Mouse (Mus musculus): ENCODE data around the gene Smco4. TPM values are rescaled to one million over a fixed set of nuclear protein-coding genes. Genes with fewer than 3 reads are reported as not detected.

Smco4 gene
- polyA plus RNA-seq, 1 experiment: 47.2 TPM

DNA sequence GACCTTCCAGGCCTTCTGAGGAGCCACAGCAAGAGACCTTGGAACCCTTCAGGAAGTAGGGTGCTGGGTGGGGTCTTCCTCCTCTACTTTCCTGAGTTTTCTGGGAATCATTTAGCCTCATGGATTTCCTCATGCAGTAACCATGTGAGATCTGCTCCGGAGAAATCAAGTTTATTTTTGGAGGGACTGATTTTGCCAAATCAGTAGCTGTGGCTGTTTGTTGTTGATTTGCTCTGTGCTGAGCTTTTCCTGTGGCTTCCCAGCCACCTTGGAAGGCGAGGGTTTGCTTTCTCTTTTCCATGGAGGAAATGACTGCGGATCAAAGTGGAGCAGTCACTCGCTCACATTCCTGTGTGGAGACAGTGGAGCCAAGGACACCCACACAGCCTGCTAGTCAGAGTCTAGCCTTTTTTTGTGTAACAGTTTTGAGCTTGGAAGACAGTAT lies 14.2 kb downstream of the Smco4 start:
- TF ChIP-seq CTCF (IDR thresholded peaks at IDR 0.05; ENCODE audit: control insufficient read depth, insufficient read depth, insufficient replicate concordance, low read depth, low read length): no peak
- TF ChIP-seq POLR2A (IDR thresholded peaks at IDR 0.05; ENCODE audit: control insufficient read depth, low read depth, low read length): no peak
- Histone ChIP-seq H3K36me3 (ENCODE audit: control insufficient read depth, insufficient read depth, low read length) (no peaks in the 10 kb centered on the region), H3K27me3 (ENCODE audit: control insufficient read depth, insufficient read depth, low read length) (no peaks in the 10 kb centered on the region), H3K4me1 (ENCODE audit: control insufficient read depth, insufficient read depth, low read length) (no peaks in the 10 kb centered on the region; the same call in 1 of the 2 replicates), H3K27ac (ENCODE audit: control insufficient read depth, insufficient read depth, low read depth, low read length) (no peak overlapping the region), H3K4me3 (ENCODE audit: control insufficient read depth, low read depth, low read length) (no peak overlapping the region)

DNA sequence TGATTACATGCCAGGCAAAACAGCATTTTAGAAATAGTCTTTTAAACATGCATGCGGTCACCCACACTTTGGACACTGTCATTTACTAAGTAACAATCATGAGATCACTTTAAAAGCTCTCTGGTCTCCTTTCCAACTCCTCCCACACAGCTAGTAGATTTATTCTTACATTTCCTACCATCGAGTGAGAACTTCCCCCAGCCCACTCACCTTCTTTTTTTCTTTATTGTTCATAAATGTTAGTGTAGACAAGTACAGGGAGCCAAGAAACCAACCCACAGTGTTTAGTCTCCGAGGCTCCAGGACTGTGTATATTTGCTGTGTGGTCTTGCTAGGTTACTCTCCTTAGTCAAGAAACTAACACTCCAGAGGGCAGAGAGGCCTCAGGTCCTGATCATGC lies 16.1 kb downstream of the Smco4 start:
- no peak for TF ChIP-seq CTCF (IDR thresholded peaks at IDR 0.05; ENCODE audit: control insufficient read depth, insufficient read depth, insufficient replicate concordance, low read depth, low read length)
- TF ChIP-seq POLR2A (IDR thresholded peaks at IDR 0.05; ENCODE audit: control insufficient read depth, low read depth, low read length): no peak
- Histone ChIP-seq H3K4me3 (ENCODE audit: control insufficient read depth, low read depth, low read length) (no peak overlapping the region), H3K27ac (ENCODE audit: control insufficient read depth, insufficient read depth, low read depth, low read length) (no peak overlapping the region), H3K4me1 (ENCODE audit: control insufficient read depth, insufficient read depth, low read length) (no peaks in the 10 kb centered on the region; the same call in 1 of the 2 replicates), H3K36me3 (ENCODE audit: control insufficient read depth, insufficient read depth, low read length) (no peaks in the 10 kb centered on the region), H3K27me3 (ENCODE audit: control insufficient read depth, insufficient read depth, low read length) (no peaks in the 10 kb centered on the region)

DNA sequence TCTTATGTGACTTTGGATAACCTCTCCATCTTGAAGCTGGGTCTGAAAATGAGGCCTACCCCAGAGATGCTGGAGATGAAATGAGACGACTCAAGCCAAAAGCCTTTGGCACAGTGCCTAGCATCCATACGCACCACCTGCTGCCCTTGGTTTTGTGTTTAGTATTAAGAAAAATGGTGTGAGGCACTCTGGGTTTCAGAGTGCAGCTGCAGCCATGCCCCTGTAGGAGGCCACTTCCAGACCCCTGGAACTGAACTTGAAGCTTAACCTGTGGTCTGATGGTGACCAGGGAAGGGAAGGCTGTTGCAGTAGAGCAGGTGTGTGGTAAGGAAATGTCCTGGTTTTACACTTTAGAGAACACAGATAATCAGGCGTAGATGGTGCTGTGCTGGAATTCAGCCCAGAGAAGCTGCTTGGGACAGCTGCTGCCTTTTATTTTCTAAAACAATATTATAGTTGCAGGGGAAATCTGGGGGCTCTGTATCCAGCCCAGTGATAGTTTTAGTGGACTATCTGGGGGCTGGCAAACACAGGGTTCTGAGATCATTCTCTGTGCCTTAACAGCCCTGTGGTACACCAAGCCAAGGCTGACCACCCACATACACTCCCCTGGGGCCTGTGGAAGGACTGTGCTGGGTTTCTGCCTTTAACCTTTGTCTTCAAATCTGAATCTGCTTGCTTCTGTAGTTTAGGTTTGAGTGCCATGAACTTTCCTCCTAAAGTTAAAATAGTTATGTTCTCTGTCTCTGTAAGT lies 17.5 kb downstream of the Smco4 start:
- no peaks in the 10 kb centered on the region; the same call in 1 of the 2 replicates for H3K4me1 ChIP-seq (ENCODE audit: control insufficient read depth, insufficient read depth, low read length)
- no peak for TF ChIP-seq CTCF (IDR thresholded peaks at IDR 0.05; ENCODE audit: control insufficient read depth, insufficient read depth, insufficient replicate concordance, low read depth, low read length)
- no peak for TF ChIP-seq POLR2A (IDR thresholded peaks at IDR 0.05; ENCODE audit: control insufficient read depth, low read depth, low read length)
- no peak overlapping the region for H3K27ac ChIP-seq (ENCODE audit: control insufficient read depth, insufficient read depth, low read depth, low read length)

DNA sequence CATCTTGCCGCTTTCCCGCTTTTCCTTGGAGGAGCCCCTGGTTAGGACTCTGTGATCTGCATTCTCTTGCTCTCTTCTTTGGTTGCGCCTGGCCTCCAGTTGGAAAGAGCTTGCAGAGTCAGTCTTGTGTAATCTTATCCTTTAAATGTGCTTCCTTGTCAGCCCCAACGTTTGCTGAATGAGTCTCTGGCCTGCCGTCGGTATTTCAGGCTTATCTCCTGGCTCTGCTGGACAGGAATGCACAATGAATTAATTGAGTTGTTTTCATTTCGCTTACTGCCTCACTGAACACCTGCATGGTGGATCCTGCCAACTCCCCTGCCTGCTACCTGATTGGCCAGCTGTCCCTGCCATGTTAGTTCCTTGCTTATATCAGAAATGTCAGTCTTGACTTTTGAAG lies 19.7 kb downstream of the Smco4 start:
- H3K27me3 ChIP-seq (ENCODE audit: control insufficient read depth, insufficient read depth, low read length): no peaks in the 10 kb centered on the region
- H3K4me1 ChIP-seq (ENCODE audit: control insufficient read depth, insufficient read depth, low read length): no peaks in the 10 kb centered on the region; the same call in 1 of the 2 replicates
- TF ChIP-seq CTCF (IDR thresholded peaks at IDR 0.05; ENCODE audit: control insufficient read depth, insufficient read depth, insufficient replicate concordance, low read depth, low read length) (no peak), POLR2A (IDR thresholded peaks at IDR 0.05; ENCODE audit: control insufficient read depth, low read depth, low read length) (no peak)
- no peaks in the 10 kb centered on the region for H3K36me3 ChIP-seq (ENCODE audit: control insufficient read depth, insufficient read depth, low read length)
- no peak overlapping the region for H3K4me3 ChIP-seq (ENCODE audit: control insufficient read depth, low read depth, low read length)
- H3K27ac ChIP-seq (ENCODE audit: control insufficient read depth, insufficient read depth, low read depth, low read length): no peak overlapping the region

More for the DNA sequence above, 17.5 kb downstream of the Smco4 start:
- H3K4me3 ChIP-seq (ENCODE audit: control insufficient read depth, low read depth, low read length): no peak overlapping the region
- H3K27me3 ChIP-seq (ENCODE audit: control insufficient read depth, insufficient read depth, low read length): no peaks in the 10 kb centered on the region
- no peaks in the 10 kb centered on the region for H3K36me3 ChIP-seq (ENCODE audit: control insufficient read depth, insufficient read depth, low read length)

DNA sequence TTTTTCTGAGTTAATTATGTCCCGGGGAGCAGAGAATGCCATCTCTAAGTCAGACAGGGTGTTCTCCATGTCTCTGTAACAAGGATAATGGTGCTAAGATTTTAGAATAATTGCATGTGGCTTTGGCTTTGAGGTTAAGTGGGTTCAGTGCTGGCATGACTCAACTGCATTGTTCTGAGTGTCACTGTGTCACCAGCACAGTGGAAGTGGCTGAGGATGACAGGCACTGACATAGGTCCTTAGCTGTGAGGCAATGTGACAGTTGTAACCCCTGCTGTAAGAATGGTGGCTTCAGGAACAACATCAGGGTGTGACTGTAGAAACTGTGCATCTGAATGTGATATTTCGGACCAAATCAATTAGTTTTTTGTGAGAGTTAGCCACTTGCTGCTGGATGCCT lies 22.8 kb downstream of the Smco4 start:
- Histone ChIP-seq H3K27ac (ENCODE audit: control insufficient read depth, insufficient read depth, low read depth, low read length) (no peak overlapping the region), H3K4me3 (ENCODE audit: control insufficient read depth, low read depth, low read length) (no peak overlapping the region), H3K4me1 (ENCODE audit: control insufficient read depth, insufficient read depth, low read length) (peaks cover 2% of the 10 kb centered on the region; the same call in 1 of the 2 replicates), H3K27me3 (ENCODE audit: control insufficient read depth, insufficient read depth, low read length) (no peaks in the 10 kb centered on the region), H3K36me3 (ENCODE audit: control insufficient read depth, insufficient read depth, low read length) (no peaks in the 10 kb centered on the region)
- TF ChIP-seq POLR2A (IDR thresholded peaks at IDR 0.05; ENCODE audit: control insufficient read depth, low read depth, low read length): no peak
- TF ChIP-seq CTCF (IDR thresholded peaks at IDR 0.05; ENCODE audit: control insufficient read depth, insufficient read depth, insufficient replicate concordance, low read depth, low read length): no peak

DNA sequence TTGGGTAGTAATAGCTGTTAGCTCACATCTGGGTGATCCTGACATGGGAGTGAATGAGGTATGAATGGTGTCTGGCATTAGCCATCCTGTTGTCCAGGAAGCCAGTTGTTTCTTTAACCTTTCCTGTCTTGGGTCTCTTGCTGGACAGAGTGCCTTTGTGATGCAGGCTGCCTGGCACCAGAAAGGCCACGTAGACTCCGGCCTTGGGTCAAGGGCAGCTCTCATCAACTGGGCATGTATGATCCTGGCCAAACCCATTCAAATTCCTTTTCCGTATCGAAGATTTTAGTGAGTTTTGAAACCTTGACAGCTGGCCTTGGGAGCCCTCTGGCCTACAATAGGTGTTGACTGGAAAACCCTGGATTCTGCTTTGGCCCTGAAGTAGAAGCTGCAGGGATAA lies 24.7 kb downstream of the Smco4 start:
- peaks cover 2% of the 10 kb centered on the region; the same call in 1 of the 2 replicates for H3K4me1 ChIP-seq (ENCODE audit: control insufficient read depth, insufficient read depth, low read length)
- no peaks in the 10 kb centered on the region for H3K27me3 ChIP-seq (ENCODE audit: control insufficient read depth, insufficient read depth, low read length)
- H3K4me3 ChIP-seq (ENCODE audit: control insufficient read depth, low read depth, low read length): no peak overlapping the region
- H3K36me3 ChIP-seq (ENCODE audit: control insufficient read depth, insufficient read depth, low read length): no peaks in the 10 kb centered on the region
- H3K27ac ChIP-seq (ENCODE audit: control insufficient read depth, insufficient read depth, low read depth, low read length): no peak overlapping the region
- no peak for TF ChIP-seq CTCF (IDR thresholded peaks at IDR 0.05; ENCODE audit: control insufficient read depth, insufficient read depth, insufficient replicate concordance, low read depth, low read length)
- TF ChIP-seq POLR2A (IDR thresholded peaks at IDR 0.05; ENCODE audit: control insufficient read depth, low read depth, low read length): no peak

DNA sequence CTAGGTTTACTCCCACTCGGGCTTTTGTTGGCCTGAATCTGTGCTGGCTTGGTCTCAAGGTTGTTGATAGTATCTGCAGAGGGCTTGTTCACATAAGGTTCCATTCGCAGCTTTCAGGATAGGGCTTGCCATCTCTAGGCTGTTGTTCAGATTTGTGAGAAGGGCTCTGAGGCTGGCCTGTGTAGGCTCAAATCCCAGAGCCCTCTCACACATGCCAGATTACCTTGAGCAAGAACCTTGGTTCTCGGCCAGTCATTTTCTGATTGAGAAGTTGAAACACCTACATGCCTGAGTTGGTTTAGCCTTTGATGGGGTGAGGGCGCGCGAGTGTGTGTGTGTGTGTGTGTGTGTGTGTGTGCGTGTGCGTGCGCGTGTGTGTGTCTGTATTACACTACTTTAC lies 29.1 kb downstream of the Smco4 start:
- Histone ChIP-seq H3K27me3 (ENCODE audit: control insufficient read depth, insufficient read depth, low read length) (no peaks in the 10 kb centered on the region), H3K4me3 (ENCODE audit: control insufficient read depth, low read depth, low read length) (no peak overlapping the region), H3K36me3 (ENCODE audit: control insufficient read depth, insufficient read depth, low read length) (no peaks in the 10 kb centered on the region), H3K27ac (ENCODE audit: control insufficient read depth, insufficient read depth, low read depth, low read length) (no peak overlapping the region; the same call in 1 of the 2 replicates), H3K4me1 (ENCODE audit: control insufficient read depth, insufficient read depth, low read length) (peaks cover 2% of the 10 kb centered on the region; the same call in 1 of the 2 replicates)
- TF ChIP-seq POLR2A (IDR thresholded peaks at IDR 0.05; ENCODE audit: control insufficient read depth, low read depth, low read length): no peak
- no peak for TF ChIP-seq CTCF (IDR thresholded peaks at IDR 0.05; ENCODE audit: control insufficient read depth, insufficient read depth, insufficient replicate concordance, low read depth, low read length)

Data from testis, adult 2 months (tissue).